Mouse (Mus musculus): ENCODE measurements around the gene Fam122c. TPM values are rescaled to one million over a fixed set of nuclear protein-coding genes. Genes with fewer than 3 reads are reported as not detected.

Fam122c gene
- polyA plus RNA-seq (2017; shearing (Covaris generic)), result not detected

GRCm38 (mm10) chrX:53273124-53273523 is at the start of gene Fam122c:
Gene Fam122c, plus strand, starts transcription at chrX:53273424.

GRCm38 (mm10) chrX:53240011-53240410 is 33.2 kb upstream of the Fam122c start, which contains the start of gene Plac1:
Gene Plac1, minus strand, starts transcription at chrX:53240111.

DNA sequence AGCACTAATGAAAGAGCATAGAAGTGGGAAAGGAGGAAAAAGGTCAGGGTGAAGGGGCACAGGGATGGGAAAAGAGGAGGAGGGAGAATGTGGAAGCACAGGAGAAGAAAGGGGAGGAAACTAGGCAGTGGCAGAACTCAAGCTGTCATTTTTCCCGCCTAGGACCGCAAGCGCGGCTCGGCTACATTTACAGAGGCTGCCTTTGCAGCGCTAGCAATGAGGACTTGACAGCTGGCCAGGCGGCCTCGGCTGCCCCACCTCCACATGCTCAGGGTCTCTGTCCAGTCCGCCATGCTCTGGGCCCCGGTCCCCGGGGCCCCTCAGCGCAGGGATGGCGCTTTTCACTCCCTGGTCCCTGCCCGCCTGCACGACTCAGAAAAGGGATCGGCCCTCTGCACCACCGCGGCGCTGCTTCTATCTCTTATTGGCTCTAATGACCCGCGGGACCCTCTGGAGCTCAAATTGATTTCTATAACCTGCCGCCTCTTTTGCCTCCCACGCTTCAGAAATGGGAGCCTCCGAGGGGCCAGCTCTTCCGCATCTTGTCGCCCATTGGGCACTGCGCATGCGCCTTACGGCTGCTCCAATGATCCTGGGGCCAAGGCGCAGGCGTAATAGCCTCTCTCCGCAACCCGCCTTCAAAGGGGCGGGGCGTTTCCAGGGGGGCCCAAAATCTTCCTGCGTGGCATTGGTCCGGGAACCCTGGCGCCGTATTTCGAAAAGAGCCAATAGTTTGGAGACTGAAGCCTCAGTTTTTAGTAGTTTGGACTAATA is 3.7 kb upstream of the Fam122c start, which contains the start of gene Fam122b:
Gene Fam122b, minus strand, starts transcription at position 517 of the 774 bp plus-strand sequence.

GRCm38 (mm10) chrX:53370366-53370740 is 97.1 kb downstream of the Fam122c start, which contains the start of gene Mospd1:
Gene Mospd1, minus strand, starts transcription at chrX:53370502.

Other genes starting within 250 kb of the Fam122c start
- gene Plac1, start 33.3 kb upstream of the Fam122c start, polyA plus RNA-seq (2017; shearing (Covaris generic)), result not detected
- gene Fam122b, start 3.6 kb upstream of the Fam122c start, polyA plus RNA-seq (2017; shearing (Covaris generic)), result 12.8 TPM
- 21.7 TPM for gene Mospd1, start 97.1 kb downstream of the Fam122c start, polyA plus RNA-seq (2017; shearing (Covaris generic))
- not detected for gene Etd, start 161.5 kb downstream of the Fam122c start, polyA plus RNA-seq (2017; shearing (Covaris generic))